Mouse (Mus musculus): Measurements from ENCODE around the gene Amy2a4. TPM values are rescaled to one million over a fixed set of nuclear protein-coding genes. Genes with fewer than 3 reads are reported as not detected.
"Not testable (repeated sequence)": the region's sequence is repeated elsewhere in the genome, so short reads cannot be mapped to it uniquely, and the experiment has no call there.

Amy2a4 gene
- polyA plus RNA-seq (2015; fragmentation: Nextera tagmentation; extraction: Ambion mirVana): 0.49 and 0.67 TPM in 2 replicates

GRCm38 (mm10) chr3:113291349-113291748 lies at the start of gene Amy2a4:
Gene Amy2a4 (minus strand): TSS chr3:113291449.
- not testable (repeated sequence) for H3K4me3 ChIP-seq; H3K9me3 ChIP-seq; H3K27me3 ChIP-seq; H3K4me2 ChIP-seq; H3K4me1 ChIP-seq; ATAC-seq (ENCODE audit: insufficient number of reproducible peaks, low FRiP score, low TSS enrichment, low read depth); H3K27ac ChIP-seq; H3K9ac ChIP-seq; H3K36me3 ChIP-seq
- no CpG with 5 or more reads among the region's 4 CpGs for WGBS

GRCm38 (mm10) chr3:113323952-113324351 lies 32.7 kb upstream of the Amy2a4 start, which contains the start of gene Amy2a3:
Gene Amy2a3 (minus strand): TSS chr3:113324052.
- not testable (repeated sequence) for H3K4me2 ChIP-seq; H3K27ac ChIP-seq; H3K4me3 ChIP-seq; H3K36me3 ChIP-seq; H3K9ac ChIP-seq; H3K27me3 ChIP-seq; ATAC-seq (ENCODE audit: insufficient number of reproducible peaks, low FRiP score, low TSS enrichment, low read depth); H3K9me3 ChIP-seq; H3K4me1 ChIP-seq
- no CpG with 5 or more reads among the region's 4 CpGs for WGBS

DNA sequence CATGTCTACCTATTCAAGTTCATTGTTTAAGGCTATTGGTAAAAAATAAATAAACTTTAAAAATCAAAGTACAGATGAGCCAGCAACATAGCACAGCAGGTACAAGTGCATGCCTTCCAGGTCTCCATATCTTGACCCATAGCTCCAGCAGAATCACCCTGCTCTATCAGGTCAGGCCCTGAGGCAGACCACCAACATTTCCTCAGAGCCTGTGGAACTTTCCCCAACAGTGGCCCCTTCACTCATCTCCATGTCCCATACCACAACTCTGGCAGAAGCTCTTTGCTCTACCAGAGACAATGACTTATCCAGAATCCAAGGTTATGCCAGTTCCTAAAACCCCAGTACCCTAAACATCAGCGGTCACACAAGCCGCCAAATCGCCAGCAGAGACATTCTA lies 21.7 kb upstream of the Amy2a4 start:
- H3K4me3 ChIP-seq; H3K27me3 ChIP-seq; H3K4me1 ChIP-seq; H3K9me3 ChIP-seq; H3K36me3 ChIP-seq; H3K9ac ChIP-seq; H3K27ac ChIP-seq; ATAC-seq (ENCODE audit: insufficient number of reproducible peaks, low FRiP score, low TSS enrichment, low read depth); H3K4me2 ChIP-seq: not testable (repeated sequence)
- WGBS: no CpG with 5 or more reads among the region's 3 CpGs

DNA sequence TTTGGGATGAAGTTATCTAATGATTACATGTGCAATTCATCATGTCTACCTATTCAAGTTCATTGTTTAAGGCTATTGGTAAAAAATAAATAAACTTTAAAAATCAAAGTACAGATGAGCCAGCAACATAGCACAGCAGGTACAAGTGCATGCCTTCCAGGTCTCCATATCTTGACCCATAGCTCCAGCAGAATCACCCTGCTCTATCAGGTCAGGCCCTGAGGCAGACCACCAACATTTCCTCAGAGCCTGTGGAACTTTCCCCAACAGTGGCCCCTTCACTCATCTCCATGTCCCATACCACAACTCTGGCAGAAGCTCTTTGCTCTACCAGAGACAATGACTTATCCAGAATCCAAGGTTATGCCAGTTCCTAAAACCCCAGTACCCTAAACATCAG lies 11.0 kb downstream of the Amy2a4 start:
- not testable (repeated sequence) for H3K4me1 ChIP-seq; ATAC-seq (ENCODE audit: insufficient number of reproducible peaks, low FRiP score, low TSS enrichment, low read depth); H3K36me3 ChIP-seq

GRCm38 (mm10) chr3:113279586-113279985 lies 11.7 kb downstream of the Amy2a4 start:
- not testable (repeated sequence) for ATAC-seq (ENCODE audit: insufficient number of reproducible peaks, low FRiP score, low TSS enrichment, low read depth)

More for the DNA sequence above, 11.0 kb downstream of the Amy2a4 start:
- not testable (repeated sequence) for H3K4me2 ChIP-seq, H3K27me3 ChIP-seq, H3K9ac ChIP-seq, H3K4me3 ChIP-seq, H3K9me3 ChIP-seq, H3K27ac ChIP-seq

DNA sequence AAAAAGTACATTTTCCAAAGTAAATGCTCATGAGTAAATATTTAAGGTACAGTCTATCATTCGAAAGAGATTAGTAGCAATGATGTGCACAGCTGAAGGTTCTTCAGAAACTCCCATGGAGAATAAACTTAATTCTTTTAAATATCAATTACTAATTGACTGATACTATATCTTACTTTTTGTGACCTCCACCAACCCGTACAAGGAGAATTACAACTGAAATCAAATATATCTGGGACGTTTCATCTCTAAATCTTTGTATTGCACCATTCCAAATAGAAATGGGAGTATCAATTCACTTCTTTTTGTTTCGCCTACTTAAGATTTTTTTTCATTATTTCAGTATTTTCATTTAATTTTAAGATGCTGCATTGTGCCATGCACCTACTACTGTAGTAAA lies 32.5 kb downstream of the Amy2a4 start, which contains the start of gene Amy2a5:
Gene Amy2a5 (minus strand): TSS at position 101 of the 400 bp plus-strand sequence.
- H3K9ac ChIP-seq; H3K27me3 ChIP-seq; H3K4me3 ChIP-seq; H3K4me2 ChIP-seq; H3K4me1 ChIP-seq; H3K36me3 ChIP-seq; ATAC-seq (ENCODE audit: insufficient number of reproducible peaks, low FRiP score, low TSS enrichment, low read depth); H3K9me3 ChIP-seq; H3K27ac ChIP-seq: not testable (repeated sequence)
- WGBS: no CpG with 5 or more reads among the region's 4 CpGs

More at GRCm38 (mm10) chr3:113279586-113279985, 11.7 kb downstream of the Amy2a4 start:
- not testable (repeated sequence) for H3K27ac ChIP-seq, H3K9ac ChIP-seq, H3K36me3 ChIP-seq, H3K27me3 ChIP-seq, H3K4me1 ChIP-seq, H3K4me3 ChIP-seq, H3K4me2 ChIP-seq, H3K9me3 ChIP-seq

Other genes starting within 250 kb of the Amy2a4 start
- not detected in 2 replicates for gene Amy2a5, start 32.6 kb downstream of the Amy2a4 start, polyA plus RNA-seq (2015; fragmentation: Nextera tagmentation; extraction: Ambion mirVana)
- 0.49 and 0.67 TPM in 2 replicates for gene Amy2a3, start 32.6 kb upstream of the Amy2a4 start, polyA plus RNA-seq (2015; fragmentation: Nextera tagmentation; extraction: Ambion mirVana)
- gene Amy2a2, start 65.2 kb upstream of the Amy2a4 start, polyA plus RNA-seq (2015; fragmentation: Nextera tagmentation; extraction: Ambion mirVana): 0.49 and 0.67 TPM in 2 replicates
- gene Amy2a1, start 241.0 kb upstream of the Amy2a4 start, polyA plus RNA-seq (2015; fragmentation: Nextera tagmentation; extraction: Ambion mirVana): 1.2 TPM in 1 of 2 replicates, not detected in the other

Data from limb, embryonic 15.5 days (tissue).